Mouse (Mus musculus) embryonic fibroblast, embryonic 13.5 days (primary cell): ENCODE measurements around the gene Gorasp1.

ENCODE experiments used
- CTCF ChIP-seq: IDR thresholded peaks from 2 replicates; pipeline ENCODE4 v1.5.1; 2011; ENCODE audit warnings: mild to moderate bottlenecking, control low read depth, low read length, moderate library complexity, borderline replicate concordance; ENCODE audit not compliant: insufficient read depth
- POLR2A ChIP-seq: IDR thresholded peaks from 2 replicates; pipeline ENCODE4 v1.6.1; 2011; ENCODE audit warnings: low read depth, mild to moderate bottlenecking, control low read depth, low read length, moderate library complexity

DNA sequence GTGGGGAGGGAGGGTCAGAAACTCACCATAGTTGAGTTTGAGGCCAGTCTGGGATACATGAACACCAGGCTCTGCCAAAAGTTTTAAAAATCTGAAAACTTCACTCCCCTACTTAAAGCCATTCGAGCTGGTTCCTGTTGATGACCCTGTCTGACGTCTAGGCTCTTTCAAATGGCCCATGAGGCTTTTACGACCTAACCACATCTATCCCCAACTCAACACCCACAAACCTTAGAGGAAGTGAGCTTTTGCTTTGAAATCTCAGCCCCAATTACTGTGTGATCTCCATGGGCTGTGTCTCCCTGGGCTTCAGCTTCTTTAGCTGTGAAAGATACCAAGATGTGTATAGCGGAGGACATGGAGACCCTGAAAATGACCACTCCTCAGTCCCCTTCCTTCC lies 1.1 kb upstream of the Gorasp1 start:
- TF ChIP-seq CTCF = no peak
- TF ChIP-seq POLR2A = no peak
